Mouse (Mus musculus): Measurements from ENCODE around the gene Nt5dc3.

- TF ChIP-seq CHD2 (IDR thresholded peaks at IDR 0.05; ENCODE audit: low read length), result no peak
- TF ChIP-seq ZC3H11A (IDR thresholded peaks at IDR 0.05; ENCODE audit: low read depth, low read length), result no peak
- no peak for TF ChIP-seq EP300 (IDR thresholded peaks at IDR 0.05; ENCODE audit: low read length)
- no peak for TF ChIP-seq USF2 (conservative IDR thresholded peaks at IDR 0.05; ENCODE audit: low read depth, low read length)
- TF ChIP-seq MAX (IDR thresholded peaks at IDR 0.05; ENCODE audit: low read length), result no peak
- TF ChIP-seq POLR2A (IDR thresholded peaks at IDR 0.05; ENCODE audit: low read depth, low read length), result no peak
- no peak for TF ChIP-seq SMC3 (IDR thresholded peaks at IDR 0.05; ENCODE audit: low read depth, low read length)
- no peak for TF ChIP-seq POLR2AphosphoS2 (IDR thresholded peaks at IDR 0.05; ENCODE audit: low read depth, low read length)
- TF ChIP-seq KAT2A (IDR thresholded peaks at IDR 0.05; ENCODE audit: insufficient replicate concordance, low read length), result no peak
- TF ChIP-seq CTCF (conservative IDR thresholded peaks at IDR 0.05 in 1 of 2, IDR thresholded peaks at IDR 0.05 in 1 of 2; ENCODE audit: low read depth in 2 of 2, low read length in 2 of 2), result no peak
- no peak for TF ChIP-seq MEF2A (IDR thresholded peaks at IDR 0.05; ENCODE audit: borderline replicate concordance, low read depth, low read length)
- TF ChIP-seq TCF12 (IDR thresholded peaks at IDR 0.05; ENCODE audit: low read depth, low read length), result no peak
- no peak for TF ChIP-seq MAZ (IDR thresholded peaks at IDR 0.05; ENCODE audit: low read depth, low read length)
- TF ChIP-seq ZNF384 (IDR thresholded peaks at IDR 0.05; ENCODE audit: low read depth, low read length), result no peak
Observed at GRCm38 (mm10) chr10:86872591-86872990, 93.8 kb downstream of the Nt5dc3 start.
